Mouse (Mus musculus) heart, postnatal 0 days (tissue): ENCODE measurements around the gene Ttc7b.

Source experiments
- CTCF ChIP-seq: IDR thresholded peaks from 2 replicates; pipeline ENCODE4 v1.5.1; 2016; ENCODE audit warnings: antibody characterized with exemption, control low read depth, low read depth
- EP300 ChIP-seq: IDR thresholded peaks from 2 replicates; pipeline ENCODE4 v1.6.1; 2016; ENCODE audit warnings: antibody characterized with exemption, low read depth

DNA sequence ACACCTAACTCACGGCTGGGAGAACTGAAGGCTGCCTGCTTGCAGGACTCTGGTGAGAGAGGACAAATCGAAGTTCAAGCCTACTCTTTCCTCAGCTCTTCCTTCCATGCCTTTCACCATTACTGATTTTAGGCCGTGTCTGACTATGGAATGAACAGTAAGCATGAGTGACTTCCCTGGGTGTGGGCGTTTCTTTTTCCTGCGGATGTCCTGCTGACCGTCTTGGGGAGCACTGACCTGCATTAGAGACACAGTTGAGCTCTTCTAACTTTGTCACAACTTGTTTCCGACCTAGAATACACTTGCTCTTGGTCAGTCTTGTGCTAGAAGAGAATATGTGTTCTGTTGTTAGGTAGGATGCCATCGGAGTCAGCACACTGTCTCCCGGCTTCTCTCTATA is 50.3 kb downstream of the Ttc7b start:
- no peak for TF ChIP-seq CTCF
- TF ChIP-seq EP300, result no peak
